Mouse (Mus musculus) lung, adult 2 months (tissue): ENCODE results near the gene Adam19.

Experiments
- CTCF ChIP-seq: fragments of 200-500 bp; IDR thresholded peaks from 2 replicates; pipeline ENCODE4 v1.5.1; 2011; ENCODE audit warnings: mild to moderate bottlenecking, low read length, control low read depth; ENCODE audit not compliant: insufficient read depth
- POLR2A ChIP-seq: fragments of 200-500 bp; IDR thresholded peaks from 2 replicates; pipeline ENCODE4 v1.6.1; 2011; ENCODE audit warnings: low read depth, mild to moderate bottlenecking, control low read depth, low read length, borderline replicate concordance; ENCODE audit errors: extremely low read depth

DNA sequence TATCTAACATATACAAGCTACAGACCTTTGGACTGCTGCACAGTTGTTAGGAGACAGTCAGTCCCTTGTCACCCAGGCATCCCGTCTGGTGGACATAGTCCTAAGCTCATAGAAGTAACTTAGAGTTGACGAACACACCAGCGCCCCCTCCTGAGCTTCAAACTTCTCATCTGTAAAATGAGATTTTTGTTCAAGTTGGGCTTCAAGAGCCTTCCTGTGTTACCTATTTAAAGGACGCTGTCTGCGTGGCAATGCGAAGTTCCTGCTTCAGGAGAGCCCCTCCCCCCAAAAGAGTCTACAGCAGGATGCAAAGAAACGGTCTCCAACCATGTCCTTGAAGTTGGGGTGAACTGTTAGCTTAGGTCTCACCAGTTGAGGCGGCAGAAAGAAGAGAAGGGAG is 15.0 kb downstream of the Adam19 start:
- no peak for TF ChIP-seq CTCF
- TF ChIP-seq POLR2A: no peak
